In genomic region chr9:112118411-112119105, GRCm38 (mm10) we compare ENCODE assay signal across 8 mouse cellular contexts.
DNase-seq lines count a peak whose midpoint lies in the region.

No protein-coding gene starts in this region.

- H3K36me3 ChIP-seq in heart, embryonic 10.5 days, result no peaks in the 10 kb centered on the region

- WGBS in heart, embryonic 10.5 days, result under 1% methylated on average over 22 of the region's 22 CpGs

- peak overlapping the region; percentile 85 for H3K27ac ChIP-seq in heart, embryonic 10.5 days

- H3K4me3 ChIP-seq in heart, embryonic 10.5 days, result peak overlapping the region; percentile 56

- peak; percentile 51 to 64 for DNase-seq in layer of hippocampus, adult 8-10 months (ENCODE audit: low spot score in 2 of 2)
- no peak for DNase-seq in layer of hippocampus, adult 9-10 months (ENCODE audit: low spot score)
- peak; percentile 85 for DNase-seq in cerebellum, adult 9-10 months
- no peak for DNase-seq in heart, embryonic 10.5 days (ENCODE audit: low spot score)
- DNase-seq in layer of hippocampus, postnatal 14 days (ENCODE audit: low spot score in 2 of 2), result peak; percentile 54 to 55
- peak; percentile 84 for DNase-seq in retina, embryonic 14.5 days (ENCODE audit: low spot score)
- DNase-seq in c-Kit-positive CD71-positive TER-119-positive erythroid progenitor cells, embryonic 14.5 days (ENCODE audit: low spot score), result no peak
- no peak for DNase-seq in adrenal gland, postnatal 25 days

- H3K27me3 ChIP-seq in heart, embryonic 10.5 days (ENCODE audit: insufficient read depth, poor library complexity, severe bottlenecking), result peaks cover 35% of the 10 kb centered on the region; the same call in 1 of the 2 replicates

- no peaks in the 10 kb centered on the region for H3K9me3 ChIP-seq in heart, embryonic 10.5 days

- peaks cover 13% of the 10 kb centered on the region; the same call in 1 of the 2 replicates for H3K4me1 ChIP-seq in heart, embryonic 10.5 days

Comparison
In these comparisons a context has a peak if more than half of its experiments do, and no peak if none do; other contexts are left out.
1. DNase-seq: peak in layer of hippocampus, adult 8-10 months (2 of 2), cerebellum, adult 9-10 months (single experiment), layer of hippocampus, postnatal 14 days (2 of 2) and retina, embryonic 14.5 days (single experiment); none in layer of hippocampus, adult 9-10 months (single experiment), heart, embryonic 10.5 days (single experiment), c-Kit-positive CD71-positive TER-119-positive erythroid progenitor cells, embryonic 14.5 days (single experiment) and adrenal gland, postnatal 25 days (single experiment).